Mouse (Mus musculus) MEL (cell line): ENCODE measurements around the gene Zbtb22.

Experiments used
- CTCF ChIP-seq, 3 experiments: IDR thresholded peaks in 2 of 3; conservative IDR thresholded peaks in 1 of 3; 2 replicates each; pipeline ENCODE4 v1.5.1; 2011 to 2012; ENCODE audit warnings: low read length in 3 of 3, low read depth in 2 of 3, mild to moderate bottlenecking in 2 of 3, improper control_type of control experiment in 1 of 3, inconsistent platforms in 1 of 3, mixed read lengths in 1 of 3, moderate library complexity in 1 of 3; ENCODE audit not compliant: control insufficient read depth in 1 of 3, insufficient read depth in 1 of 3, poor library complexity in 1 of 3, severe bottlenecking in 1 of 3
- EP300 ChIP-seq, 2 experiments: IDR thresholded peaks; 2 replicates each; pipeline ENCODE4 v1.6.1; 2011; ENCODE audit warnings: improper control_type of control experiment in 2 of 2, low read length in 2 of 2, low read depth in 1 of 2, mild to moderate bottlenecking in 1 of 2
- KAT2A ChIP-seq: conservative IDR thresholded peaks from 2 replicates; pipeline ENCODE4 v1.6.1; 2012; ENCODE audit warnings: low read depth, low read length, improper control_type of control experiment, inconsistent platforms
- POLR2AphosphoS2 ChIP-seq: IDR thresholded peaks from 2 replicates; pipeline ENCODE4 v1.6.1; 2011; ENCODE audit warnings: low read length, improper control_type of control experiment
- USF1 ChIP-seq: IDR thresholded peaks from 2 replicates; pipeline ENCODE4 v1.6.1; 2014; ENCODE audit warnings: low read depth, mild to moderate bottlenecking, inconsistent platforms, low read length, improper control_type of control experiment, moderate library complexity

DNA sequence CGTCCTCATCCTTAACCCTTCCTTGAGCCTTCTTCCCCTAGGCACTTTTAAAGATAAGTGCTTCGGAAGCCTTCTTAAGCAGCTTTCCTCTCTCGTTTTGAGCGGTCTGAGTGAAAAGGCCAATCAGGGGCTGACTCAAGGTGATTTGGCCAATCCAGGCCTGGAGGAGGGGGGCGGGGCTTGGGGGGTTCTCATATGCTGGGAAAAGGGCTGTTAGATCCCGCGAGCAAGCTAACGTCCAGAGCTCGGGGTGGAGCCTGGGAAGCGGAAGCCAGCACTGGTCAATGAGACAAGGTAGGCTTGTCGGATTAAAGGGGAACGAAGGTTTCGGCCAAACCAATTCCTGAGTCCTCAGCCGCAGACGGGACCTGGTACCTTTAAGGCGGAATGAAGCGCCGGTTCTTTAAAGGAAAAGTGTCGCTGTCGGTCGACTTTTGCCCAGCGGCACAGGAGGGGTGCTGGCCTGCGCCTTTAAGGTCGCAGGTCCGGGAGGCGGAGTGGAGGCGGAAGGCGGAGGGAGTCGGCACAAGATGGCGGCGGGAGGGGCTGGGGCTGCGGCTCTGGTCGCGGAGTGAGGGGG is at the start of gene Zbtb22, which contains the start of gene Tapbp:
- TF ChIP-seq CTCF (IDR thresholded peaks at IDR 0.05 in 2 of 3, conservative IDR thresholded peaks at IDR 0.05 in 1 of 3; ENCODE audit: control insufficient read depth in 1 of 3, insufficient read depth in 1 of 3, low read depth in 2 of 3, low read length in 3 of 3, poor library complexity in 1 of 3, severe bottlenecking in 1 of 3) (no peak), USF1 (0 out of 2 replicates have a peak, but pooled peaks have one; percentile 10), EP300 (IDR thresholded peaks at IDR 0.05; ENCODE audit: low read depth in 1 of 2, low read length in 2 of 2) (no peak; a peak in 2 of 4 replicates), POLR2AphosphoS2 (peak; percentile 90), KAT2A (no peak; the same call in 1 of the 2 replicates)
